Mouse (Mus musculus) testis, adult 2 months (tissue): ENCODE data around the gene Gm20388.

Experiments used
- CTCF ChIP-seq: fragments of 200-500 bp; IDR thresholded peaks from 2 replicates; pipeline ENCODE4 v1.5.1; 2012; ENCODE audit warnings: low read depth, mild to moderate bottlenecking, inconsistent platforms, low read length, moderate library complexity; ENCODE audit not compliant: control insufficient read depth, insufficient read depth, insufficient replicate concordance
- POLR2A ChIP-seq: fragments of 200-500 bp; IDR thresholded peaks from 2 replicates; pipeline ENCODE4 v1.6.1; 2012; ENCODE audit warnings: low read depth, mild to moderate bottlenecking, inconsistent platforms, low read length, moderate library complexity; ENCODE audit not compliant: control insufficient read depth

GRCm38 (mm10) chr8:120823887-120824286 lies 913.2 kb downstream of the Gm20388 start:
- peak; percentile 52; the same call in 1 of the 2 replicates for TF ChIP-seq CTCF
- TF ChIP-seq POLR2A = no peak
